Mouse (Mus musculus): ENCODE measurements around the gene Fsd1. TPM values are rescaled to one million over a fixed set of nuclear protein-coding genes. Genes with fewer than 3 reads are reported as not detected.

The Fsd1 gene
- total and polyA plus RNA-seq, 3 experiments: 0.35 to 0.61 (median 0.50) TPM

DNA sequence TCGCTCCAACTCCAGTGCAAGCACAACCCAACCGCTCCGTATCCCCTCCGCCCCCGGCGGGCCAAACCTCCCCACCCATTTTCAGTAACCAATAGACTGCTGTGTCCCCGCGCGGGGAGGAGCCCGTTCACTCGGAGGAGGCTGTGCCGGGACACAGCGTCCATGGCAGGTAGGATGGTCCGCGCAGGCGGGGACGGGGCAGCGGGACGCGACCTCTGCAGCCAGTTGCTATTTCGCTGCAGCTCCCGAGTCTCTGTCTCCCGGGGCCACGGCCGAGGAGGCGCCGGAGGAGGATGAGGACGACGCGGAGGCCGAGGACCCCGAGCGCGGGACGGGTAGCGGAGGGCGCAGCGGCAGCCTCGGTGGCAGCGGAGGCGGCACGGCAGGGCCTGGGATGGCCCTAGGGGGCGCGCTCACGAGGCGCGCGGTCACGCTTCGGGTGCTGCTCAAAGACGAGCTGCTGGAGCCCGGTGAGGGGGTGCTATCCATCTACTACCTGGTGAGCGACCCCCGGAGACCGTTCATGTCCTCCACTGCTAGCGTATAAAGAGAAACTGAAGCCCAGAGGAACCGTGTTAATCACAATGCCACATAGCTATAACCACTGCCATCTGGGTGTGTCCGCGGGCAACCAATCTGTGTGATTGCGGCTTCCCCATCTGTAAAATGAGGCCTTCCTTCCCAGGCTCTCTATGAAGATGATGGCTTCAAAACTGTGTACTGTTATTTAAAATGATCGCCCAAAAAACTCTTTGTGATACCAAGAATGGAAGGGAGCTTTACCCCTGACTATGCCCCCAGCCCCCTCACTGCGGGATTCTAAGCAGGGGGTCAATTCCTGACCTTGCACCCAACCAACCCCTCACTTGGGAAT is 23.0 kb downstream of the Fsd1 start:
- Histone ChIP-seq H3K27me3 (ENCODE audit: control insufficient read depth, insufficient read depth, low read length) (no peaks in the 10 kb centered on the region), H3K36me3 (ENCODE audit: control insufficient read depth, insufficient read depth, low read length) (no peaks in the 10 kb centered on the region), H3K4me3 (peak overlapping the region; percentile 81), H3K9ac (ENCODE audit: low read depth, low read length) (peak overlapping the region; percentile 74), H3K27ac (peak overlapping the region; percentile 87), H3K4me1 (ENCODE audit: control insufficient read depth, insufficient read depth, low read length) (peaks cover 4% of the 10 kb centered on the region), H3K79me2 (replicated peaks; ENCODE audit: control insufficient read depth, insufficient read depth, low read length) (no peaks in the 10 kb centered on the region)
- DNase-seq: peak; percentile 92 to 96
- TF ChIP-seq CTCF (IDR thresholded peaks at IDR 0.05) (peak; percentile 77), EP300 (IDR thresholded peaks at IDR 0.05; ENCODE audit: insufficient read depth, low read depth, low read length) (no peak), POLR2A (IDR thresholded peaks at IDR 0.05; ENCODE audit: insufficient read depth, low read depth, low read length) (peak; percentile 89)
- under 1% methylated on average over 61 of the region's 62 CpGs for WGBS
- intact Hi-C loops (cut with DNase I): no loop called here

GRCm38 (mm10) chr17:56009962-56010240 is 23.6 kb downstream of the Fsd1 start:
- Histone ChIP-seq H3K9ac (ENCODE audit: low read depth, low read length) (no peak overlapping the region), H3K27ac (peak overlapping the region; percentile 87; the same call in 1 of the 2 replicates), H3K4me3 (peak overlapping the region; percentile 81), H3K27me3 (ENCODE audit: control insufficient read depth, insufficient read depth, low read length) (no peaks in the 10 kb centered on the region), H3K36me3 (ENCODE audit: control insufficient read depth, insufficient read depth, low read length) (no peaks in the 10 kb centered on the region), H3K79me2 (replicated peaks; ENCODE audit: control insufficient read depth, insufficient read depth, low read length) (no peaks in the 10 kb centered on the region), H3K4me1 (ENCODE audit: control insufficient read depth, insufficient read depth, low read length) (peaks cover 4% of the 10 kb centered on the region)
- 44% methylated on average over 2 of the region's 2 CpGs for WGBS
- DNase-seq: no peak
- no peak for TF ChIP-seq CTCF (IDR thresholded peaks at IDR 0.05)
- no peak for TF ChIP-seq EP300 (IDR thresholded peaks at IDR 0.05; ENCODE audit: insufficient read depth, low read depth, low read length)
- no peak for TF ChIP-seq POLR2A (IDR thresholded peaks at IDR 0.05; ENCODE audit: insufficient read depth, low read depth, low read length)
- intact Hi-C loops (cut with DNase I): loop anchor here (1.0 to 2.0 kb wide), 3 partner anchors 27 to 50 kb away; partner anchors contain the start of gene Sh3gl1

GRCm38 (mm10) chr17:56010255-56010654 is 23.9 kb downstream of the Fsd1 start:
- intact Hi-C loops (cut with DNase I): loop anchor here (1.0 to 2.0 kb wide), 3 partner anchors 27 to 50 kb away; partner anchors contain the start of gene Sh3gl1
- no peak for DNase-seq
- 65% methylated on average over 14 of the region's 14 CpGs for WGBS
- Histone ChIP-seq H3K4me1 (ENCODE audit: control insufficient read depth, insufficient read depth, low read length) (peaks cover 4% of the 10 kb centered on the region), H3K27ac (no peak overlapping the region), H3K4me3 (no peak overlapping the region), H3K79me2 (replicated peaks; ENCODE audit: control insufficient read depth, insufficient read depth, low read length) (no peaks in the 10 kb centered on the region), H3K36me3 (ENCODE audit: control insufficient read depth, insufficient read depth, low read length) (no peaks in the 10 kb centered on the region), H3K9ac (ENCODE audit: low read depth, low read length) (no peak overlapping the region), H3K27me3 (ENCODE audit: control insufficient read depth, insufficient read depth, low read length) (no peaks in the 10 kb centered on the region)
- TF ChIP-seq POLR2A (IDR thresholded peaks at IDR 0.05; ENCODE audit: insufficient read depth, low read depth, low read length) (no peak), CTCF (IDR thresholded peaks at IDR 0.05) (no peak), EP300 (IDR thresholded peaks at IDR 0.05; ENCODE audit: insufficient read depth, low read depth, low read length) (no peak)

DNA sequence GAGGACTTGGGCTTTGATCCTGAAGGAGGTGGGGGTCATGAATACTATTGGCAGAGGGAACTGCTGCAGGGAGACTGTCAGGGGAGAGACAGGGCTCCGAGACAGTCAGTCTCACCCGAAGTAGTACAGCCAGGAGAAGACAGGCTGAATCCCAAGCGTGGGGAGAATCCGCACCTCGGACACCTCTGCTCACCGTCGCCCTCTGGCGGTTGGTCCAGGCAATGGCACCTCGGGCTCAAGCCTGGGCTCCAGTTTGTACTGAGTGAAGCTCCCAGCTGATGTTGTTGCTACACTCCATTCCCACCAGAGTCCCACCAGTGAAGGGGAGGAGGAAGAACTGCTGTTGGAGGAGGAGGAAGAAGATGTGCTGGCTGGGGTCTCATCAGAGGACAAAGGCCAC is 24.4 kb downstream of the Fsd1 start:
- Histone ChIP-seq H3K27me3 (ENCODE audit: control insufficient read depth, insufficient read depth, low read length) (no peaks in the 10 kb centered on the region), H3K9ac (ENCODE audit: low read depth, low read length) (no peak overlapping the region), H3K36me3 (ENCODE audit: control insufficient read depth, insufficient read depth, low read length) (no peaks in the 10 kb centered on the region), H3K79me2 (replicated peaks; ENCODE audit: control insufficient read depth, insufficient read depth, low read length) (no peaks in the 10 kb centered on the region), H3K27ac (no peak overlapping the region), H3K4me1 (ENCODE audit: control insufficient read depth, insufficient read depth, low read length) (peaks cover 4% of the 10 kb centered on the region), H3K4me3 (no peak overlapping the region)
- DNase-seq: peak; percentile 70 to 88
- TF ChIP-seq POLR2A (IDR thresholded peaks at IDR 0.05; ENCODE audit: insufficient read depth, low read depth, low read length) (no peak), CTCF (IDR thresholded peaks at IDR 0.05) (peak; percentile 98; the same call in 1 of the 2 replicates), EP300 (IDR thresholded peaks at IDR 0.05; ENCODE audit: insufficient read depth, low read depth, low read length) (0 out of 2 replicates have a peak, but pooled peaks have one; percentile 44)
- intact Hi-C loops (cut with DNase I): loop anchor here (1.0 to 2.0 kb wide), 3 partner anchors 26 to 50 kb away; partner anchors contain the start of gene Sh3gl1
- WGBS: 7% methylated on average over 9 of the region's 9 CpGs

DNA sequence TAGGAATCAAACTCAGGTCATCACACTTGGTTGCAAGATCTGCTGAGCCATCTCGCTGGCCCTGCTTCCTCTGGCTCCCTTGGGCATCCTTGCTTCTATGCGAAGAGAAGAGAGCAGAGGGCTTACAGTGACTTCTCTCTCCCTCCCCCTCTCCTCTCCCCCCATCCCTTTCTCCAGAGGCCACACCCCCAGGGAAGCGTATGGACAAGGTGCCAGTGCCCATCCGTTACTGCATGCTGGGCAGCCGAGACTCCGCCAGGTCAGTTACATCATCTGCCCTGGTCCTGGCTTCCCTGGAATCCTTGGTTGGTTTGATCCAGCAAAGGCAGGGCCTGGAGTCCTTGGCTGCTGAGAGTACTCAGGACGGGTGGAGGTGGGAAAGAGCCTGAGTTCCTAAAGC is 25.1 kb downstream of the Fsd1 start:
- intact Hi-C loops (cut with DNase I): loop anchor here (2.0 kb wide), 1 partner anchor 25 kb away; the partner anchor contains the start of gene Sh3gl1
- Histone ChIP-seq H3K36me3 (ENCODE audit: control insufficient read depth, insufficient read depth, low read length) (no peaks in the 10 kb centered on the region), H3K79me2 (replicated peaks; ENCODE audit: control insufficient read depth, insufficient read depth, low read length) (no peaks in the 10 kb centered on the region), H3K27me3 (ENCODE audit: control insufficient read depth, insufficient read depth, low read length) (no peaks in the 10 kb centered on the region), H3K4me3 (no peak overlapping the region), H3K9ac (ENCODE audit: low read depth, low read length) (no peak overlapping the region), H3K4me1 (ENCODE audit: control insufficient read depth, insufficient read depth, low read length) (peaks cover 4% of the 10 kb centered on the region), H3K27ac (no peak overlapping the region)
- DNase-seq: no peak
- TF ChIP-seq EP300 (IDR thresholded peaks at IDR 0.05; ENCODE audit: insufficient read depth, low read depth, low read length) (no peak), POLR2A (IDR thresholded peaks at IDR 0.05; ENCODE audit: insufficient read depth, low read depth, low read length) (no peak), CTCF (IDR thresholded peaks at IDR 0.05) (no peak)
- WGBS: 87% methylated on average over 7 of the region's 7 CpGs

- intact Hi-C loops (cut with DNase I): no loop called here
- Histone ChIP-seq H3K27ac (no peak overlapping the region), H3K27me3 (ENCODE audit: control insufficient read depth, insufficient read depth, low read length) (no peaks in the 10 kb centered on the region), H3K4me3 (no peak overlapping the region), H3K79me2 (replicated peaks; ENCODE audit: control insufficient read depth, insufficient read depth, low read length) (no peaks in the 10 kb centered on the region), H3K4me1 (ENCODE audit: control insufficient read depth, insufficient read depth, low read length) (peaks cover 2% of the 10 kb centered on the region; the same call in 1 of the 2 replicates), H3K36me3 (ENCODE audit: control insufficient read depth, insufficient read depth, low read length) (no peaks in the 10 kb centered on the region), H3K9ac (ENCODE audit: low read depth, low read length) (no peak overlapping the region)
- no peak for DNase-seq
- TF ChIP-seq CTCF (IDR thresholded peaks at IDR 0.05): no peak
- no peak for TF ChIP-seq EP300 (IDR thresholded peaks at IDR 0.05; ENCODE audit: insufficient read depth, low read depth, low read length)
- TF ChIP-seq POLR2A (IDR thresholded peaks at IDR 0.05; ENCODE audit: insufficient read depth, low read depth, low read length): no peak
- 82% methylated on average over 9 of the region's 9 CpGs for WGBS
These were observed 29.0 kb downstream of the Fsd1 start for GRCm38 (mm10) chr17:56015293-56015692.

Data from heart, adult 2 months (tissue).